Mouse (Mus musculus): ENCODE data around the gene Rnf180.

Gene Rnf180

GRCm38 (mm10) chr13:105250767-105251166, 43.8 kb downstream of the Rnf180 start:
- DNase-seq (ENCODE audit: low spot score): no peak

GRCm38 (mm10) chr13:105250264-105250663, 44.4 kb downstream of the Rnf180 start:
- DNase-seq (ENCODE audit: low spot score): no peak

- no peak for DNase-seq (ENCODE audit: low spot score)
Measured at GRCm38 (mm10) chr13:105249599-105249998, 45.0 kb downstream of the Rnf180 start.

- DNase-seq (ENCODE audit: low spot score): no peak
Measured at GRCm38 (mm10) chr13:105247691-105248090, 46.9 kb downstream of the Rnf180 start.

GRCm38 (mm10) chr13:105240810-105241209, 53.8 kb downstream of the Rnf180 start:
- DNase-seq (ENCODE audit: low spot score): no peak

GRCm38 (mm10) chr13:105227126-105227525, 67.5 kb downstream of the Rnf180 start:
- DNase-seq (ENCODE audit: low spot score): no peak

- no peak for DNase-seq (ENCODE audit: low spot score)
Measured at GRCm38 (mm10) chr13:105224048-105224447, 70.6 kb downstream of the Rnf180 start.

- DNase-seq (ENCODE audit: low spot score): no peak
Measured at GRCm38 (mm10) chr13:105223147-105223546, 71.5 kb downstream of the Rnf180 start.

- no peak for DNase-seq (ENCODE audit: low spot score)
Measured at GRCm38 (mm10) chr13:105222016-105222725, 72.4 kb downstream of the Rnf180 start.

GRCm38 (mm10) chr13:105210746-105211145, 83.9 kb downstream of the Rnf180 start:
- no peak for DNase-seq (ENCODE audit: low spot score)

- DNase-seq (ENCODE audit: low spot score): no peak
Measured at GRCm38 (mm10) chr13:105203851-105204250, 90.8 kb downstream of the Rnf180 start.

GRCm38 (mm10) chr13:105198658-105199057, 96.0 kb downstream of the Rnf180 start:
- no peak for DNase-seq (ENCODE audit: low spot score)

GRCm38 (mm10) chr13:105198028-105198427, 96.6 kb downstream of the Rnf180 start:
- DNase-seq (ENCODE audit: low spot score): no peak

- DNase-seq (ENCODE audit: low spot score): no peak
Measured at GRCm38 (mm10) chr13:105193583-105193982, 101.0 kb downstream of the Rnf180 start.

- no peak for DNase-seq (ENCODE audit: low spot score)
Measured at GRCm38 (mm10) chr13:105188730-105189129, 105.9 kb downstream of the Rnf180 start.

- DNase-seq (ENCODE audit: low spot score): no peak
Measured at GRCm38 (mm10) chr13:105180781-105181180, 113.8 kb downstream of the Rnf180 start.

- no peak for DNase-seq (ENCODE audit: low spot score)
Measured at GRCm38 (mm10) chr13:105165441-105165840, 129.2 kb downstream of the Rnf180 start.

GRCm38 (mm10) chr13:105153955-105154354, 140.7 kb downstream of the Rnf180 start:
- no peak for DNase-seq (ENCODE audit: low spot score)

- no peak for DNase-seq (ENCODE audit: low spot score)
Measured at GRCm38 (mm10) chr13:105150006-105150405, 144.6 kb downstream of the Rnf180 start.

- DNase-seq (ENCODE audit: low spot score): no peak
Measured at GRCm38 (mm10) chr13:105147795-105148418, 146.7 kb downstream of the Rnf180 start.

GRCm38 (mm10) chr13:105146827-105147226, 147.8 kb downstream of the Rnf180 start:
- DNase-seq (ENCODE audit: low spot score): no peak

- DNase-seq (ENCODE audit: low spot score): no peak
Measured at GRCm38 (mm10) chr13:105139881-105140280, 154.7 kb downstream of the Rnf180 start.

GRCm38 (mm10) chr13:105134397-105134796, 160.2 kb downstream of the Rnf180 start:
- DNase-seq (ENCODE audit: low spot score): no peak

GRCm38 (mm10) chr13:105132776-105133175, 161.8 kb downstream of the Rnf180 start:
- no peak for DNase-seq (ENCODE audit: low spot score)
